Mouse (Mus musculus): ENCODE results near the gene Prdm15.

The Prdm15 gene

DNA sequence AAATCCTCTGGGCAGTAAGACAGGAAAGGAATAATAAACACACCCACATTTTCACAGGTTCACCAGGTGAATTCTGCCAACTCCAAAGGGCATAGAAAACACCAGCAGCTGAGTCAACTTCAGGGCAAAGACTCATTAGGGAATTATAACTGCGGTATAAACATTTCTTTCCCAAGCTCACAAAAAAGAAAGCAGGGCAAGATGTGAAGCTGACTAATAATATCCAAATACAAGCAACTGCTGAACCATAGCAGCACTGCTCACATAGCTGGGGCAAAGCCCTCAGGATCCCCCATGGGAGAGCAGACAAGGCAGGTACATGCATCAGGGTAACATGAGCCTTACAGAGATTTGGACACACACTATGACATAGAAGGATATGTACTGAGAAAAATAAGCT lies 34.2 kb downstream of the Prdm15 start:
- no peak for DNase-seq

DNA sequence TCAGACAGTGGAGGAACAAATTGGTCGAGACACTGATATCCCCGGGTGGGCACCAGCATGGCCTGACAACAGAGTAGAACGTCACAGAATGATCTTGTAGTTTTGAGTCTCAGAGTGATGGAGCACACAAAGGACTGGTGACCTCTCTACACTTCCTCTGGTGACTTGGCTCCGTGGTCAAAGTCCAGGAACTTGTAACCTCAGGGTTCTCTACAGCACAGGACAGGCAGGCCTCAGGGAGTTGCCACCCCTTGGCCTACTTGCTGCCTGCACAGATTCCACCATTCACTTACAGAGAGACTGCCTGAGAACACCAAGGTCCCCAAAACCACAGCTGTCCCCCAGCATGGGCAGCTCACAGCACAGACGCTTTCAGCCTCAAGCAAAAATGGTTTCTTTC lies 36.4 kb downstream of the Prdm15 start:
- DNase-seq: no peak

DNA sequence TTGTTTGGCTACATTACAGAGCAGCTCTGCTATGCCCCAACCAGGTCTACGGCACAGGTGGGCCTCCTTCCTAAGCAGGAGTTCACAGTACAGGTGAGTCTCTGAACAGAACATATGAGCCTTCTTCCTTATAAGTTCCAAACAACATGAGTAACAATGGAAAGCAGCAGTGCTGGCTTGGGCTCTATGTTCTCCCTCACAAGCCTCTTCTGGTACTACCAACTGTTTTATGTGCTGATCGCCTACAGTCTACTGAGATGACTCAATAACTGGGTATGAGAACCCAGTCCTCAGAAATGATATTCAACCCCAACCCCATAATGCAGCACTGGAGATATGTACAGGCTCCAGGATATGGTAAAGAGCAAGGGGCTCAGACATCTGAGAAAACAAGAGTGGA lies 37.6 kb downstream of the Prdm15 start:
- no peak for DNase-seq

DNA sequence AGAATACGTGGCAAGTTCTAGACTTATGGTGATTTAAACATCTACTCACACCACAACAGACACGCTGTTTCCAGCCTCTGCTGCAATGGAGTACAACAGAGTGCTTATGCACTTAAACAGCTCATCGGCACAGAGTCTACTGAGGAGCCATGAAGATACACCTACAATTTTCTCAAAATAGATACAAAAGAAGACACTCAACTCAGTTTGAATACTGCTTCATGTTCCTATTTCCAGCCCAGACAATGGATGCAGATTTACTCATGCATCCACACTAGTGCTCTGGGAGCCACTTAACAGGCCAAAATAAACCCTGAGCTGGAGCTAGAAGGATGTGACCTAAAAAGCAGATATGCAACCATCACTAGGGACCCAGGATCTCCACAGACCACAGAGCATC lies 42.8 kb downstream of the Prdm15 start:
- no peak for DNase-seq

DNA sequence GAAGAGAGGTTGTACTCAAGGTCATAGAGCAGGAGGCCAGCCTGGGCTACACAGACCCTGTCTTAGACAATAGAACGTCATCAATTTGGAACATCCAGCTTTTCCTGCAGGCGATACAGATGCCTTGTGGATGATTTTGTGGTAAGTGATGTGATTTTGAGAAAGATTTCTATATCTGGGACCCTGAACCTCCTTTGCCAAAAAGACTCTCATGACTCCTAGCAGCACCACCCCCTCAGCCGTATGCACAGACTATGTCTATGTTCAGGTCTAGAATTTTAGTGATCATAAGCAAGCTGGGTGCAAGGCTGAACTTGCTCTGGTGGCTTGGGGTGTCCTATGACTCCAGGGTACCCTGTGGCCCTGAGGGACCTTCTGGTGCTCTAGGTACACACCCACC lies 46.0 kb downstream of the Prdm15 start:
- no peak for DNase-seq

DNA sequence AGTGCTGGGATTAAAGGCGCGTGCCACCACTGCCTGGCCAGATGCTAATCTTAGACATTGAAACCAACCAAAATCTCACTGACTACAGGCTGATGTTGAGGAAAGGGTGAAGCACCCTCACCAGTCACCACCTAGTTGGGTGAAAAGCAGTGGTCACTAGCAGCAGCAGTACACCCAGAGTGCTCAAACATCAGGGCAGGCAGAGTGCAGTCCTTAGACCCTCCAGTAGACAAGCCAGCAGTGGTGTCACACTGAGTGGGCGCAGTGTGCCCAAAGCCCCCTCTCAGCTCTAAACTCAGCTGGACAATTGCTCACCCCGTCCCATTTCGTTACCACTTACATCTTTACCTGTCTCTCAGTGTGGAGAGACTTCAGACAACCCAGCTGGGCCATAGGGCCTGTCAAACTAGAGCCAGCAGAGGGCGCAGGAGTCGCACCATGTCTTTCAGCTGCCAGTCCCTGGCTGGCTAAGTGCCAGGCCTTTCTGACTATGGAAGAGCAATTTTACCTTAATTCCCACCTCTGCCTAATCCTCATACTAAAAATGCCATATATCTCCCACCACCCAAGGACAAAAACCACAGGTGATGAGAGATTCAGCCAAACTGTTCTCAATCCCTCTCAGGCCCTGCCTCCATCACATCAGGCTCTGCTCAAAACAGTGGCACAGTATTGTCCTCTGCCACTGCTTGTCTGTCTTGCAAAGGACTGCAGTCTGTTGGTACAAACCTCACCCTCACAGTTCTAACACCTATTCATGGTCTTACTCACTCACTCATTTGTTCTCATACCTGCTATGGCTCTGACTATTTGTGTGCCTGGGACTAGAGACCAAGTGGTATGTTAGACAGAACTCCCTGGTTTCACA lies 46.7 kb downstream of the Prdm15 start:
- DNase-seq: peak; percentile 81 to 92

DNA sequence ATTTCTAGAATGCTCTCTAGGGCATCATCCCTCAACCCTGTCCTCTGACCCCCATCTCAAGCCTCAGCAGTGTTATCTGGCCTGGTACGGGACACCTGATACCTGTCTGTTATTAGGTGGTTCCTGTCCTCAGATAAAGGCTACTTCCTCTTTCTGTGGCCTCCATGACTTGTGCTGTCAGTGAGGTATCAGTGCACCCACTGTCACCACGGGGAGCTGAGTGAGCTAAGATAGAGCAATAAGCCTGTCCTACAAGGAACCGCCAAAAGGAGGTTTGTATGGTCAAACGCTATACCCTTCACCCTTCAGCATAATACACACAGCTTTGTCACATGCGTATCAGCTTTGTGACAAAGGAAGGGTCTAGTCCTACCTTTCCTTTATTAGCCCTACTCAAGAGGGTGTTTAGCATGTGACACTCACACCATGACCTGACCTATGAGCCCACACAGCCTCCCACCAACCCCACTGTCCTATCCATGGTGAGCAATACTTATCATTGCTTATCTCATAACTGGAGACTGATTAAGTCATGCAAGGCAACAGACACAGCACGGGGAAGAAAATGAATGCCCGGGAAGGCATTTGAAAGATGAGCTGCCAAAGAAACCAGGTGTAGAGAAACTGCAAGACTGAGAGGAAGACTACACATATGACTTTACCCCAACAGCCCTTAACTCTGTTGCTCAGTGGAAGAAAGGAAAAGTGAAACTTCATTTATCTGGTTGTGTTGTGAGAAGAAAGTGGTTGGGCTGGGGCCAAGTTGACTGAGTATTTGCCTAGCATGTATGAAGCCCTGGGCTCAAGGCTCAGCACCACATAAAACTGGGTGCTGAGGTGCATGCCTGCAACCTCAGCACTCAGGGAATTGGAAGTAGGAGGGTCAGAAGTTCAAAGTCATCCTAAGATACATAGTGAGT lies 53.4 kb downstream of the Prdm15 start:
- no peak for DNase-seq

DNA sequence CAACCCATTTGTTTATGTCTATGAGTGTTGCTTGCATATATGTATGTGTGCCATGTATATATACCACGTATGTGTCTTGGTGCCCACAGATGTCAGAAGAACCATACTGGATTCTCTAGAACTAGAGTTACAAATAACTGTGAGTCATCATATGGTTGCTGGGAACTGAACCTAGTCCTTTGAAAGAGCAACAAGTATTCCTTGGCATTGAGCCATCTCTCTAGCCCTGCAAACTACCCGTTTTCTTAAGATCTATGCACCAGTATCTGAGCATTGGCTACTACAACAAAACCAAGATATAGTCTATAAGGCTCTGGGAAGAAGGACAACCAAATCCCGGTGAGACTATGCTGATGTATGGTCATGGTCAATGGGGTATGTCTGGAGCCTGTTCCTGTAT lies 54.4 kb downstream of the Prdm15 start:
- no peak for DNase-seq

DNA sequence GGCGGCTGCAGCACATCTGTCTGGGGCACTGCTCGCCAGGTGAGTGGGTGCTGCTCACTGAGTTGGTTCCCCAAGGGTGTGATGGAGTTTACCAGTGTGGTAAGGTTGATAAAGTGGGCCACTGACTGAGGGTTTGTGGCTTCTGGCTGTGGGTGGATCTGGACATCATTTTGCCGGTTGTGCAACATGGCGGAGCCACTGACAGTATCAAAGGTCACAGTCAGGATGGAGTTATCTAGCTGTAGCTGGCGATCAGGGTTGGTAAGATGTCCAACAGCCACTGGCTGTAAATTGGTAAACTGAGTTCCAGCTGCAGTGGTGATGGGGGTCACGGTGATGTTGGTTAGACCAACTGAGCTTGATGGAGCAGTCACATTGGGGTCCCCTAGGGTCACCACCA lies 57.4 kb downstream of the Prdm15 start:
- no peak for DNase-seq

DNA sequence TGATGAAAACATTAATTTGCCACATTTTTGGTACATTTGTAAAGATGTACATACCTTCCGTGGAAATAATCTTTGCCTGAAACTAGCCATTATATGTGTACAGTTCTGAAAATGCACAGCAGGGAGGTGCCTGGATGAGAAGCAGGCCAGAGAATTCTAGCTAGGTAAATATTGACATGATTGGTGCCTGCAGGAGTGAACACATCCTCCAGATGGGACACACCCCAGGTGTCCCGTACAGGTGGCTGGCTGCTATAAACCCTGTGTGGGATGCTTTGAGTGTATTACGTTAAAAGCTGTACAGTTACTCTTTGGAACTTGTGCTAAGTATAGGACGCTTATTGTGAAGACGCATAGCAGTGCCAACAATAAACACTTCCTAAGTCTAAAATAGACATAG lies 68.6 kb downstream of the Prdm15 start:
- no peak for DNase-seq

DNA sequence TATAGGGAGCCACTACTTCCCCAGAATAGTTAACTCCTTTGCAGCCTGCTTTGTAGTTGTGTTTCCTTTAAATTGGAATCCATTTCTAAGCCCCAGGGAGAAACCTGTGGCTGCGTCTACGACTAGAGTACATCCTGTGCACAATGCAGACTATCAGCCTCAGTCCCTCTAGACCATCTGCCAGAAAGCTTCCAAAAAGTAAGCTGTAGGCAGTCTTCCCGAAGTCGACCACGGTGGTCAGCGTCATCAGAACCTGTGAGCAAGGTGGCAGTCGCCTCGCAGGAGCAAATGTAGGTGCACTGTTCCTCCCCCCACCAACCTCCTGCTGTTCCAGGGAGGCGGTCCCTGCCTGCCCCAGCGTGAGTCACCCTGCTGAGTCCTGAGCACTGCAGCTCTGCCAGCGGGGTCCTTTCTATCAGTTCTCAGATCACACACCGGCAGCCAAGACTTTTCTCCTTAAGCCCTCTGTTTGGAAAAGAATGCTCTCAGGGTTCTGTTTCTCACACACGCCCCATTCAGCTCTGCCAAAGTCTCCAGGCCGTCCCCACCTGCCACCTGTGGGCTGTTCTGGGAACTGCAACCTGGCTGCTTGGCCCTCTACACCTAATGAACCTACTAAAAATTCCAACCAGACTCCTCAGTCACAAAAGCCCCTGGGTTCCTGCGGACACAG lies 73.2 kb downstream of the Prdm15 start:
- peak; percentile 86 to 91 for DNase-seq

DNA sequence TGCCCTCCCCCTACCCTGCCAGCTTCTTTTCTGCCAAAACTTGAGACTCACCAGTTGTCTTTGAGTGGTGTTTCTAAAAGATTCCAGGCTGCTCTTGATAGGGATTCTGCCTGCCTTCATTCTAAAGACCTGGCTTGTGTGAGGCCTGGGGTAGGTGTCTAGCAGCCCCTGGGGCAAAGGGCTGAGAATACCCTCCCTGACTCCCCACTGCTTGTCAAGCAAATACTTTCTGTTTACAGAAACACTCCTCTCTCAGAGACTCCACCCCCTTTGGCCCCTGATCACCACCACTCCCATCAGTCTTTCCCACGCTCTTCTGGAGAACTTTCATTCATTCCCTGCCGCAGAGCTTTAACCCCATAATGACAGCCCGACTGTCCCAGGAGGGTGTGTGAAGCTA lies 85.1 kb downstream of the Prdm15 start:
- DNase-seq: no peak

DNA sequence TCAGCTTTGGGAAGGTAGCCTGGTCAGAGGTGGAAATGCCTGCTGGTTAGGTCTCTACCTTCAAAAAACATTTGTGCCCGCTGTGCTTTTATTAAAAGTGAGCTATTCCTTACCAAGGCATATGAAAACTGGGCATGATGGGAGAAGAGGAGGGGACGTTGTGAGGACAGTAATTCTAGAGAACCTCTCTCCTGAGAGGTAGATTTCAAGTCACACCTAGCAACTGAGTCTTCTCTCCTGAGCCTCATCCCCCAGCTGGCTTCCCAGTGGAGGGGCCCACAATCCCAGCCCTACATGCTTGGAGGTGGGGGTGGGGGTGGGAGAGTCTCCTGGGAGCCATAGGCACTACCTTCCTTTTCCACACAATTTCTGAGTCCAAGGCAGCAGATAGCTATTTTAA lies 87.0 kb downstream of the Prdm15 start:
- DNase-seq: no peak

DNA sequence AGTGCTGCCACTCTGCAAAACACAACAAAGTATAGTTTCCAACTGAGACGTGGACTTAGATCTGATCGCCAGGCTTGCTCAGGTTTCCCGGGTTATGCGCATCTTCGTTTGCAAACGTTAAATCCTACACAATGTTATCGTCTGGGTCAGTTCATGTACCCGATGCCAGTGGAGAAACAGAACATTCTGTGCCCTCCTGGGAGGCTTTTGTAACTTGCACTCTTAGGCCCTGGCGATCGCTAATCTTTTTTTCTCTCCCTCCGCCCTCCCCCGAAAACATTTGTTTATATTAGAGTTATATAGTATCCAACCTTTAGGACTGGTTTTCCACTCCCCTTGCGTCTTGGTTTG lies 87.7 kb downstream of the Prdm15 start:
- no peak for DNase-seq

DNA sequence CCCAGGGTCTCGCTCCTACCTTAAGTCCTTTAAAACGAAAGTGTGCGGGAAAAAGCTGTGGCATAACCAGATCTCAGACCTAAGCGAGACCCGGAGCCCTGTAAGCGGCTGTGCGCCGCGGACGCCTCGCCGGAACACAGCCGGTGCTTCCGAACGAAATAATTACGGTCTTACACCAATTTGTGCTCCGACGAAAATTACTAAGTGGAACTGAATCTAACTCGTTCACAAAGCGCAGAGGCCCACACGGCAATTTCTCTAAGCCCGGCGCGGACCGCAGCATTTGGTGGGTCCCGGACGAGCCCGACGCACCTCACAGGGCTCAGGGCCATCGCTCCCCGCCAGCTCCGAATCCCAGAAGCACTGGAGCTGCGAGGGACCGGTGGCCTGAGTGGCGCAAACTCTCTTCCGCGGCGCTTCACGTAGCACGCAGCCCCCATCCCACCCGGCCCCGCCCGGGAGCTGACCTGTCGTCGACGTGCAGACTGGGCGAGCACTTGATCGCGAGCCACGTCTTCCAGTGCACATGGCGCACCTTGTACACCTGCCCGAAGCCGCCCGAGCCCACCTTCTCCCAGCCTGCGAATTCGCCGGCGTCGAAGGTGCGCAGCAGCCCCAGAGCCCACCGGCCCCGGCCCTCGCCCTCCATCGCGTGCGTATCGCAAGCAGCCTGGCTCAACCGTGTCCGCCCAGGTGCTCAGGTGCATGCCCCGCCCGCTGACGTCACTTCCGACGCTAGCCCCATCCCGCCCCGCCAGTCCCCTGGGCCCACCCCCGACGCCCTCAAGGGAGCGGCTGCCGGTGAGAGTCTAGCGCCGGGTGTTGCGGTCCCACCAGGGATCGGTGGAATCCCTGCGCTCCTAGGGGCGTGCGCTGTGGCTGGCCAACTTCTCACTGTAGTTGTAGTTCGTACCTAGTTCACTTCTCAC lies 88.3 kb downstream of the Prdm15 start, which contains the start of gene Ripk4:
TSS of gene Ripk4 (minus strand) at position 727 of the 929 bp plus-strand sequence.
- peak in 1 of 2 experiments; percentile 28 for DNase-seq

DNA sequence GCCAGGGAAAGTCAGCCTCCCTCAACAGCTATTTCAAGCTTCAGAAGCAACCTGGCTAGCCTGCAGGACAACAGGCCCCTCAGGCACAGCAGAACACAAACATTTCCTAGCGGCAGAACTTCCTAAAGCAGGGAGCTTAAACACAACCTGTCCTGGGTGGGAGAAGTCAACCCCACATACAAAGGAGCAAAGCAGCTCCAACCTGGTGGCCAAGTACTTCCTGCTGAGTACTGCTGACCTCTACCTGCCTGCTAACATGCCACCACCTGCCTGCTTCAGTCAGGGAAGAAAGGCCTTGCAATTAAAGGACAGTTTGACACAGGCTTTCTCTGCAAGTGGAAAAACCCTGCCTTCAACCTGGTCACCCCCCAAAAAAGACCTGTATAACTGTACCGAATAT lies 89.9 kb downstream of the Prdm15 start:
- no peak for DNase-seq

DNA sequence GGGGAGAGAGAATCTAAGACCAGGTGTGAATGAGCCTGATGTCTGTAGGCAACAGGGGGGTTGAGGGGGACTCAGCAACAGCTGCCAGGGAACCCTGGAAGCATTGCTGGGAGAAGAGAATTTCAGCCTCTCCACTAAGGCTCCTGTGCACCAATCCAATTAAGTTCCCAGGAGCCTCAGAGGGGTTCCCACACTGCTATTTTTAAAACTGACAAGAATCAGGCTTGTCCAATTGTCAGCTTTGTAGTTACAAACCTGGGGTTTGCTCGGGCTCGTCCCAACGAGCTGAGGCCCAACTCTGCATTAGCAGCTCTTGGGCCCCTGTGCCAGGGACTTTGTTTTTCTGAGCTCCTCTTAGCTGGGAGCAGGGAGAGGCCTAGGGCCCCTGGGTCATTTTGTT lies 92.0 kb downstream of the Prdm15 start:
- DNase-seq: no peak

DNA sequence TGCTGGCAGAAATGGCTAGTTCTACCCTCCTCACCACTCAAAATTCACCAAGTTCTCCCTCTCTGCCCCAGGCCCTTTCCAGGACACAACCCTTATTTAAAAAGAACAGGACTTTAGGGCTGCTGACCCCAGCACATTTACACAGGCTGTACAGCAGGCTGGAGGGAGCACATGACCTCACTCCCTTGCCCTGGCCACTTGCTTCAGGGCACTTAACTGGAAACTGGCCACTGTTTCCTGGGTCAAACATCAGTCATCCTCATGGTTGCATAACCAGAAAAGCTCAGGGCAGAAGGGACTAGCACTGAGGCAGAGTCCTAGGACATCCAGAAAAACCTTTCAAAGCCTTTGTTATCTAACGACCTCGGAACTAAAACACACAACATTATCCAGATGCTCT lies 93.4 kb downstream of the Prdm15 start:
- no peak for DNase-seq

DNA sequence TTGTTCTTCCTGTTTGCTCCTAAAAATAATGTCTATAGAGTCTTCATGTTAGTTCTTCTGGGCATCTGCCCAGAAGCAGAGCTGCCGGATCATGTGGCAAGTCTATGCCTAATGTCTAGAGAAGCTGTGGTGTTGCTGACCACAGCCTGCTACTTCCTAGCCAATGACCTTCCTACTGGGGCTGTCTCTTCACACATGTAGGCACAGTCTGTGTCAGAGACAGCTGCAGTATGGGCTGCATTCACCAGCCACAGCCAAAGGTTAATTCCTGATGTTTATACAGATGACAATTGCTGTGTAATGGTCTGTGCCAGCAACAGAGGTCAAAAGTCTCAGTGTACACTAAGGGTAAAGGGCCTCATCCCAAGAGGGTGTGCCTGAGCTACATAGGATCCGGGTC lies 95.2 kb downstream of the Prdm15 start:
- DNase-seq: no peak

DNA sequence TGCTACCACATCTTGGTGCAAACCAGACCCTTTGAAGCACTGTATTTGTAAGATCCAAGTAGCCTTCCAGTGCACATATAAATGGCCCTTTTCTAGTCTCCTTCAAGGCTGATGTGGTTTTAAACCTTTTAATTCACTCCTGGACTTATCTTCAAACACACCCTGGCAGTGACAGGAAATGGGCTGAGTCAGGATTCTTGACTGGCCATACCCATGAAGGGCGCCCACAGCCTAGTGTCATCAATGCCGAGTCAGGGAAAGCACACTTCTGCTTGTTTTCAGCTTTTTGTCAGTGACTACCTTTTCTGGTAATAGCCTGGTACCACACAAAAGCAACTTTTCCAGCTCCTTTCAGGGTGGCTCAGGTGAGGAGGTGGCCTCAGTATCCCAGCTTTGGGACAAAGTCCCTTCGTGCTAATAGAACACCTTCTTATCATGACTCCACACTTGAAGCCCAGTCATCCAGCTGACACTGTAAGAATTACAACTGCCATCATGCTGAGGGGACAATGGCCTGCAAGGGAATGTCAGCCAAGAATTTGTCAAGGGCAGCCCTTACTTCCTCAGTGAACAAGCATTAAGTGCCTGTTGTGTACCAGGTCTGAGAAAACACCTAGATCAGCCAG lies 99.2 kb downstream of the Prdm15 start:
- DNase-seq: no peak

DNA sequence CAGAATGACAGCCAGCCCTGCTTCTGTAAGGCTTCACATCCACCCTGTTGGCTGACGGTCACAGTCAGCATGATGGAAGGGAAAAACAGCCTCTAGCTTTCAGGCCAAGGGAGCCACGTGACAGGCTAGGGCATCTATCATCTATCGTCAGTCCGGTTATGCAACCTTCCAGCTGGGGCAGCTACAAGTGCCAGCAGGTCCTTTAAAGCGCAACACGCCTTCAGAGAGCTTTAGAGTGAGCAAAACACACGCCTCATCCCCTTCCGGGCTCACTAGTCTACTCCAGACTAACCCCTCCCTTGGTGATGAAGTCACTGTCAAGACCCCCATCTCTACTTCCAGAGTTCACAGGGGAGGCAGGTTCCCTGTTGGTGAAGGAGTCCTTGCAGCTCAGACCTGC lies 99.8 kb downstream of the Prdm15 start:
- peak in 1 of 2 experiments; percentile 13 for DNase-seq

DNA sequence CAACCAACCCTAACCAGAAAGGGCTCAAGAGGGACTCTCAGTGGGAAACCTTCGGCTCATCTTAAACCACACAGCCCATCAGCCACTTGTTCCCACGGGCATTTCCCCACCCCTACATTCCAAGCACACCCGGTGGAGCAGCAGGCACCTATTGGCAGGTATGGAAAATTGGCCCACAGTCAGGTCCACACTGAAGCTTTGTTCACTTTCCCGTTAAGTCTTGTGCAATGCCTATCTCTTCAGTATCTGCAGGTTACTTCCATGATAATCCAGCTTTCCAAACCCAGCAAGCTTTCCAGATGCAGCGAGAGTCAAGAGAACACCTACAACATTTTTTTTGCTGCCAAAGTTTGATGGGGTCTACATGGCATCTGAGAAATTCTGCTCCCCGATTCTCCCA lies 103.2 kb downstream of the Prdm15 start:
- DNase-seq: no peak
